Mouse (Mus musculus): ENCODE measurements around the gene Gm5134. TPM values are rescaled to one million over a fixed set of nuclear protein-coding genes. Genes with fewer than 3 reads are reported as not detected.

The Gm5134 gene
- total RNA-seq, 2 experiments from 2014 or later, result not detected

GRCm38 (mm10) chr10:76012922-76013321, 58.6 kb downstream of the Gm5134 start:
- DNase-seq, result no peak
- intact Hi-C loops (cut with DNase I), result no loop called here
- TF ChIP-seq CTCF (IDR thresholded peaks at IDR 0.05), result no peak
- Histone ChIP-seq H3K4me3 (no peak overlapping the region), H3K27ac (no peak overlapping the region)

DNA sequence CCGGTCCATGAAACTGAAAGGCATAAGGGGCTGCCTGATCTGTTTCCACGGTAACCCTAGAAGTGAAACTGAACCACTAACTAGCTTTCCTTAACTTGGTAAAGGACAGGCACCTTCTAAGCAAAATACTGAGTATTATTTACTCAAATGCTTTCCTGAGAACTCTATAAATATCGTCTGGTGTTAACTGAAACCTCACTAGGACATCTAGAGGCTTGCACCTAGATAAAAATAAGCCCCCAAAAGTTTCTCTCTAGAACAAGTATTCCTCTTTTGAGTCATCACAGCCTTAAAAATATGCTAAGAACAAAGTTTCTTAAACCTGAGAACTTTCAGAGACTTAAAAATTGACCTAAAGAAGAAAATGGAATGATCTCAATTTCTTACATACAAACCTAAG, 62.6 kb downstream of the Gm5134 start:
- Histone ChIP-seq H3K27ac (peak overlapping the region; percentile 16; the same call in 1 of the 2 replicates), H3K4me3 (no peak overlapping the region)
- no peak for TF ChIP-seq CTCF (IDR thresholded peaks at IDR 0.05)
- DNase-seq, result no peak
- intact Hi-C loops (cut with DNase I), result no loop called here

- intact Hi-C loops (cut with DNase I), result loop anchor here (10.0 kb wide), 1 partner anchor 1553 kb away; no protein-coding TSS in a partner anchor
Observed at GRCm38 (mm10) chr10:76021728-76022127, 67.4 kb downstream of the Gm5134 start.

DNA sequence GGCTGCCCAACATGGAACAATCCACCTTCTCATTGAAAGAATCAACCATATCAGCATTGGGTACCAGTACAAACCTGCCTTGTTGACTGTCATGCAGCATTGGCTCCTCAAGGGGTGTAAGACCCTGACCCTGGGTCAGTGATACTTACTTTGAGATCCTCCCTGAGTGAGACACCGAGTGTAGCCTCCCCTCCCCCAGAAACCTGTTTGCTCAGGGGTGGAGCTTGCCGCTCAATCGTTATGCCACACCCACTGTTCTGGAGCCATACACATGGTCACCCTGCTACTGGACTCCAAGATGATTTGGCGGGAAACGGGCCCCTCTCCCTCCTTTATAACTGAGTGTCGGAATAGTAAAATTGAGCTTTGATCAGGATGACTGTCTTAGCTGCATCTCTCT, 69.6 kb downstream of the Gm5134 start:
- intact Hi-C loops (cut with DNase I), result loop anchor here (10.0 kb wide), 1 partner anchor 1551 kb away; no protein-coding TSS in a partner anchor
- TF ChIP-seq CTCF (IDR thresholded peaks at IDR 0.05), result no peak
- no peak for DNase-seq
- no peak overlapping the region for H3K27ac ChIP-seq
- H3K4me3 ChIP-seq, result no peak overlapping the region

More at GRCm38 (mm10) chr10:76021728-76022127, 67.4 kb downstream of the Gm5134 start:
- Histone ChIP-seq H3K27ac (no peak overlapping the region), H3K4me3 (no peak overlapping the region)
- TF ChIP-seq CTCF (IDR thresholded peaks at IDR 0.05), result no peak
- DNase-seq, result no peak

DNA sequence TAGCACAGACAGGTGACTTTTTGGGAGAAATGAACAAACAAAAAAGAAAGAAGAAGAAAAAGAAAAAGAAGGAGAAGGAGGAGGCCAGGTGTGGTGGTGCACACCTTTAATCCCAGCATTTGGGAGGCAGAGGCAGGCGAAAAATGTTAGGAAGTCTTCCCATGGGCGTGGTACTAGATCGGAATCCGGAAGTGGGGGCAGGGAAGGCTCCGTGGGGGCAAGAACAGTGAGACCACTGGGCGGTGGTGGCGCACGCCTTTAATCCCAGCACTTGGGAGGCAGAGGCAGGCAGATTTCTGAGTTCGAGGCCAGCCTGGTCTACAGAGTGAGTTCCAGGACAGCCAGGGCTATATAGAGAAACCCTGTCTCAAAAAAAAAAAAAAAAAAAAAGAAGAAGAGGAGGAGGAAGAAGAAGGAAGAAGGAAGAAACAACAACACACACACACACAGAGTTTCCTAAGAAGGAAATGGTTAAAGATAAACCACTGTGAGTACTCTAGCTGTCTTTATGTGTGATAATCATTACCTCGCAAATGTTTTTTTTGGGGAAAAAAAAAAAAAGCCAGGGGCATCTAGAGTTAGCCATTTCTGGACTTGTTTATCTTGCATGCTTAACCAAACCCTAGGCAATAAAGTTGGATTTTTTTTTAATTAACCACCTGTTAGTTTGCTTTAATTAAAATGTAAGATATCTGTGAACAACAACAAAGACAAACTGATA, 71.3 kb downstream of the Gm5134 start:
- intact Hi-C loops (cut with DNase I), result loop anchor here (10.0 kb wide), 1 partner anchor 1549 kb away; no protein-coding TSS in a partner anchor
- Histone ChIP-seq H3K4me3 (no peak overlapping the region), H3K27ac (no peak overlapping the region)
- no peak for TF ChIP-seq CTCF (IDR thresholded peaks at IDR 0.05)
- DNase-seq, result no peak

DNA sequence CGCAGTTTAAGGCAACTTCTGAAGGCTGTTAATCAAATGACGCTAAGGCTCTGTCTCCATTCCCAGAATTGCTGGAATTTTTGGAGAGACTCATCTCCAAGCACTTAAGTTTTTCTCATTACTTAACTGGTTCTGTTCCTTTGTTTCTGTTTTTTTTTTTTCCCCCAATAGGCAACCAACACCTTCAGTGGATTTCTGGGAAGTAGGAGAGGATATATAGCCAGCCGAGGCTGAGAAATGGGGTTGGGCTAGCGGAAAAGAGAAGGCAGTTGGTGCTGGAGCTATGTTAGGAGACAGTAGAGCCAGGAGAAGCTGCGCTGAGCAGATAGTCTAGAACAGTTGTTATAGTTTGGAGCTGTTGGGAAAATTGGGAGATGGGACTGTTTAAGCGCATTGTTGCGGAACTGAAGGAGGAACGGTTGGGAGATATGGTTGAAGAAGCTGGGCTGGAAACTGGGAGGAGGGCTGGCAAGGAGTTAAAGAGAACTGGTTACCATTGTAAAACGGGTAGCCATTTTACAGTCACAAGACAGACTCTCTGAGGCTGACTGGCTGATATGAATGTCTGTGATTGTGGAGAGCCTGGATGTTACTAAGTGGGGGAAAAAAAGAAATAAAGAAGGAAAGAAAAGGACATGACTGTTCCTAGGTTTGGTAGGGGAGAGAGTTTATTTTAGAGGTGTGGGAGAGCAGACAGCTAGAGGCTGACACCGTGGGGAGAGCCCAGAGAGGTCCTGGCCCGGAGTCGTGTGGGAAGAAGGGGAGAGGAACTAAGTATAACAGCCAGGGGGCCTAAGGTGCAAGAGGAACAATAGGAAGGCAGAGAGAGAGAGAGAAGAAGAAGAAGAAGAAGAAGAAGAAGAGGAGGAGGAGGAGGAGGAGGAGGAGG, 73.1 kb downstream of the Gm5134 start:
- no peak for TF ChIP-seq CTCF (IDR thresholded peaks at IDR 0.05)
- Histone ChIP-seq H3K27ac (peak overlapping the region; percentile 64), H3K4me3 (no peak overlapping the region)
- DNase-seq, result no peak
- intact Hi-C loops (cut with DNase I), result loop anchor here (10.0 kb wide), 1 partner anchor 1547 kb away; no protein-coding TSS in a partner anchor

DNA sequence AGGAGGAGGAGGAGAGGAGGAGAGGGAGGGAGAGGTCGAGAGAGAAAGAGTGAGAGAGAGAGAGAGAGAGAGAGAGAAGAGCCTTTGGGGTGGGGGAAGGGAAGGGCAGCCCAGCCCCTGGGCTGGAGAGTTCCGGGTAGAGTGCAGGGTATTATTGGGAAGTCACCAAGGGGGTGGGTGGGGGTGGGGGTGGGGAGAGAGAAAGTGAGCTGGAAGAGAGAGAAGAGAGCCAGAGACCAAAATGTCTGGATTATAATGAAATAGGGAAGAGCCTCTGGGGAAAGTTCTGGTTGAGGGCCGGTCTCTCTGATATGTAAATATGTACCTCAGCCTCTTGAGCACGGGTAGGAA, 73.7 kb downstream of the Gm5134 start:
- DNase-seq, result no peak
- intact Hi-C loops (cut with DNase I), result loop anchor here (10.0 kb wide), 1 partner anchor 1547 kb away; no protein-coding TSS in a partner anchor

DNA sequence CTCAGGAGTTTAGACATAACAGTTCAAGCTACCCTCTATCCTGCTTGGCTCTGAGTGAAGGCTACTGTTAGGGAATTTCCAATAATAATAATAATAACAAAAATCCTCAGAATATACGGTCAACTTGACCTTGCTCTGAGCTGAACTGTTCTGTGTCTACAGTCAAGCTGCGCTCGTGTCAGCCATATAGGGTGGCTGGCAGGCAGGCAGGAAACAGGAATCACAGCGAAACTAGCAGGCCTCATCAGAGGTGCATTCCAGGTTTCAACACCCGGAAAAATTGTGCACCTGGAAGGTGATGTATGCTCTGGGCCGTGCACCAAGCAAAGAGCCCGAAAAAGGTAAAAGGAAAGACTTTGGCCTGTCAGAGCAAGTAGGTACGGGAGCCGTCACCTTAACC, 74.1 kb downstream of the Gm5134 start:
- intact Hi-C loops (cut with DNase I), result loop anchor here (10.0 kb wide), 1 partner anchor 1546 kb away; no protein-coding TSS in a partner anchor
- H3K27ac ChIP-seq, result no peak overlapping the region
- no peak for DNase-seq
- no peak overlapping the region for H3K4me3 ChIP-seq
- no peak for TF ChIP-seq CTCF (IDR thresholded peaks at IDR 0.05)

More for the DNA sequence above, 73.7 kb downstream of the Gm5134 start:
- no peak for TF ChIP-seq CTCF (IDR thresholded peaks at IDR 0.05)
- no peak overlapping the region for H3K4me3 ChIP-seq
- no peak overlapping the region for H3K27ac ChIP-seq

GRCm38 (mm10) chr10:76029276-76029675, 75.0 kb downstream of the Gm5134 start:
- Histone ChIP-seq H3K27ac (no peak overlapping the region), H3K4me3 (no peak overlapping the region)
- DNase-seq, result no peak
- intact Hi-C loops (cut with DNase I), result loop anchor here (10.0 kb wide), 1 partner anchor 1546 kb away; no protein-coding TSS in a partner anchor
- no peak for TF ChIP-seq CTCF (IDR thresholded peaks at IDR 0.05)

GRCm38 (mm10) chr10:76030496-76030895, 76.2 kb downstream of the Gm5134 start:
- TF ChIP-seq CTCF (IDR thresholded peaks at IDR 0.05), result no peak
- Histone ChIP-seq H3K27ac (no peak overlapping the region), H3K4me3 (no peak overlapping the region)
- intact Hi-C loops (cut with DNase I), result no loop called here
- DNase-seq, result no peak

GRCm38 (mm10) chr10:76031511-76032401, 77.4 kb downstream of the Gm5134 start:
- intact Hi-C loops (cut with DNase I), result no loop called here
- H3K27ac ChIP-seq, result peak overlapping the region; percentile 92
- no peak for DNase-seq
- peak overlapping the region; percentile 91 for H3K4me3 ChIP-seq
- no peak for TF ChIP-seq CTCF (IDR thresholded peaks at IDR 0.05)

Data from gastrocnemius, adult 2 months (tissue).